Mouse (Mus musculus) CD4-positive naive resting alpha-beta T cell, adult 76 days (primary cell): ENCODE results near the gene Skiv2l. TPM values are rescaled to one million over a fixed set of nuclear protein-coding genes. Genes with fewer than 3 reads are reported as not detected.

Experiments used
- total RNA-seq: library from RNA; stranded (reverse); gene quantifications from one replicate; pipeline ENCODE4 v1.2.4, GENCODE M21; 2023

The Skiv2l gene
- total RNA-seq: 121 TPM

DNA sequence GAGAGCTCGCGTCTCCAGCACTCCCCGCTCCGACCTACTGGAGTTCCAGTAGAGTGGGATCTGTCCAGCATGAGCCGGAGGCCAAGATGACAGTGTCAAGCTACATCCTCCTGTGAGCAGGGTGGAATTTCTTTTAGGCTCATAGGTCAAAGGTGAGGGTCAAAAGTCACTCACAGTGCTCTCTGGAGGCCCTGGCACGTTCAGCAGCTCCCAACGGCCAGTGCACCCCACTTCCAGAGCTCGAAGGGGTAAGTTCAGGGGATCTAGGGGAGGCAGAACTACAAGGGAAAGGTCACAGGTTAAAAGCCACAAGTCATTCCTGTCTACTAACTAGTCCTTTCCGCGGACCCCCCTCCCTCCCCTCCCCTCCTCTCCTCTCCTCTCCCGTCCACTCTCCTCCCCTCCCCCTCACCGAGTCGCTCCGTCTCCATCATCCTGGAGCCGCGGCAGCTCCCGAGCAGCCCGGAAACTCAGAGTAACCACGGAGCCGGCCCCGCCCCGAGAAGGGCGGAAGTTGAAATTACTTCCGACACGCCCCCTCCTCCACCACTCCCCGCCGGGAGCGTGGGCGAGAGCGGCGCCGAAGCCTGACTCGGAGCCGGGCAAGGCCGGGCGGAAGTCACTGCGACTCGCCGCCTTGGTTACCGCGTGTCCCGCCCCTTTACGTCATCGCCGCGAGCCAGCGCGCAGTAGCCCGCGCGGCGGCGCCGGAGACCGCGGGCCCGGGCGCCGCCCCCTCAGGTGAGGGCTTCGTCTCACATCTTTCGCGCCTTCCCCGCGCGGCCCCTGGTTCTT lies at the start of gene Skiv2l, which contains the start of gene Nelfe:
TSS of gene Skiv2l (minus strand) at position 489 of the 795 bp plus-strand sequence.
TSS of gene Nelfe (plus strand) at position 670 of the 795 bp plus-strand sequence.

DNA sequence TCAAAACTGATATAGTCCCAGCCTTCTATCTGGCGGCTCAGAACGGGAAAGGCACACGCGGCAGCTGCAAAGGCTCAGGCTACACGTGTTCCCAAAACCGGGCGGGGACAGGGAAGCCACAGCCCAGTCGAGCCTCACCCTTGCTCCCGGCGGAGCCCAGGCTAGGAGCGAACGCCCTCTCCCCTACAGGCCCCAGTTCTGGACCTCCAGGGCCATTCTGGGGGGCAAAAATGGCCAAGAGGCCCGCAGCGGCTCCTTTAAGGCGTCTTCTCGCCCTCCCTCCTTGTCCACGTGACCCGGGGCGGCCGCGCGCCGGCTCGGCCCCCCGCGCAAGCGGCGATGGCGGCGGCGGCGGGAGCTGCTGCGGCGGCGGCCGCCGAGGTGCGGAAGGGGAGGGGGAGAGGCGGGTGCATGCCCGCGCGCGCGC lies 48.2 kb upstream of the Skiv2l start, which contains the start of the genes C2 and Ehmt2:
TSS of gene C2 (minus strand) at position 106 of the 427 bp plus-strand sequence.
TSS of gene Ehmt2 (plus strand) at position 310 of the 427 bp plus-strand sequence.

DNA sequence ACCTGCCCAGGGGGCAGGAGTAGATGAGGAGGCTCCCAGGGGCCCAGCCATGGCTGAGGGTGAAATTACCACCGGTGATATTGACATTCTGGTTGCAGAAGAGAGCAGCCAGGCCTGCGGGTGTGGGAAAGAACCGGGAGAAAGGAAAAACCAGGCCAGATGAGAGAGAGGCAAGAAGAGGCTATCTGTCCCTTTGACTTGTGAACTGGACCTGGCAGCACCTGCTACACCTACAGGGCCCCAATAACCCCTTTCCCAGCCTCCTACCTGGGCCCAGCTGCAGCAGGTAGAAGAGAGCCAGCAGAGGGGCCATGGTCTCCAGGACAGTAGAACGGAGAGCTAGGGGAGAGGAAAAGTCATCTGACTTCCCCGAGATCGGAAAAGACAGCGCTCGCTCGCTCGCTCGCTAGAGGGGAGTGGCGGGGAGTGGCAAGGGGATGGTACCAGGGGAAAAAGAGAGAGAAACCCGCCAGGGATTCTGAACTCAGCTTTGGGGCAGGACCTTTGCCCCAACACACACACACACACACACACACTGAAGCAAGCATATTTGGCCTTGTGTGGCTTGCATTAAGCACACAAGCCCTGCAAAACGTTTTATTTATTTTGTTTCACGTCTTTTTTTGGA lies 31.8 kb upstream of the Skiv2l start, which contains the start of gene Gm20547:
TSS of gene Gm20547 (minus strand) at position 360 of the 628 bp plus-strand sequence.

GRCm38 (mm10) chr17:34879336-34879879 lies 29.4 kb upstream of the Skiv2l start, which contains the start of gene Zbtb12:
Zbtb12 (plus strand) TSS chr17:34879483.

GRCm38 (mm10) chr17:34862416-34863081 lies 12.5 kb upstream of the Skiv2l start, which contains the start of gene Cfb:
Cfb (minus strand) TSS chr17:34862518.

GRCm38 (mm10) chr17:34836856-34837221 lies 13.2 kb downstream of the Skiv2l start, which contains the start of the genes Stk19 and Dxo:
Stk19 (minus strand) TSS chr17:34836945.
Dxo (plus strand) TSS chr17:34837019.

DNA sequence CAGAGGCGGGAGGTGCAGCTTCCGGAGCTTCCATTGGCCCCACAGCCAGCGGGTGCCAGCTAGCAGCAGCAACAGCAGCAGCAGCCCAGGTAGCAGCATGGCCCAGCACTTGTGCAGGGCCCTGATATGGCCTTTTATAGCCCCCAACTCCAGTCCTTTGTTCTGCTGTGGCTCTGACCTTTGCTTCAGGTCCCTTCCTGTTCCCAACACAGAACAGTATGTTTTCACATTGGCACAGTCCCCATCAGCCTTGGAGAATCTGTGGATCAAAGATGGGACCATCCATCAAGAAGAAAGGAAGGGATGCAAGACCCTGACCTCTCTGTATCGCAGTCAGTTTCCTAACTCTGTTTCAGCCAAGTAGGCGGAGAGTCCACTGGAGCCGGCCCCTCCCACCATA lies 45.7 kb downstream of the Skiv2l start, which contains the start of gene Cyp21a1:
TSS of gene Cyp21a1 (minus strand) at position 261 of the 400 bp plus-strand sequence.

Other genes with a start within 250 kb of the Skiv2l start
- 29.9 TPM for gene Rnf5, start 246.5 kb downstream of the Skiv2l start, total RNA-seq
- gene Agpat1, start 245.9 kb downstream of the Skiv2l start, total RNA-seq: 41.1 TPM
- gene Egfl8, start 234.2 kb downstream of the Skiv2l start, total RNA-seq: 8.4 TPM
- gene Ppt2, start 221.7 kb downstream of the Skiv2l start, total RNA-seq: 20.6 TPM
- 6.9 TPM for gene Prrt1, start 220.7 kb downstream of the Skiv2l start, total RNA-seq
- 1.2 TPM for gene Fkbpl, start 205.4 kb downstream of the Skiv2l start, total RNA-seq
- 42.3 TPM for gene Atf6b, start 203.1 kb downstream of the Skiv2l start, total RNA-seq
- 0.09 TPM for gene Tnxb, start 179.7 kb downstream of the Skiv2l start, total RNA-seq
- gene C4b, start 106.3 kb downstream of the Skiv2l start, total RNA-seq: 0.70 TPM
- not detected for gene Cyp21a1, start 45.6 kb downstream of the Skiv2l start, total RNA-seq
- gene Stk19, start 13.3 kb downstream of the Skiv2l start, total RNA-seq: 55.8 TPM
- gene Dxo, start 13.2 kb downstream of the Skiv2l start, total RNA-seq: 86.0 TPM
- gene Nelfe, start 181 bp upstream of the Skiv2l start, total RNA-seq: 22.0 TPM
- 0.64 TPM for gene Cfb, start 12.3 kb upstream of the Skiv2l start, total RNA-seq
- 4.4 TPM for gene Zbtb12, start 29.3 kb upstream of the Skiv2l start, total RNA-seq
- gene Gm20547, start 31.8 kb upstream of the Skiv2l start, total RNA-seq: 0.38 TPM
- gene C2, start 48.1 kb upstream of the Skiv2l start, total RNA-seq: 1.6 TPM
- gene Ehmt2, start 48.3 kb upstream of the Skiv2l start, total RNA-seq: 113 TPM
- not detected for gene Slc44a4, start 64.3 kb upstream of the Skiv2l start, total RNA-seq
- gene Neu1, start 81.0 kb upstream of the Skiv2l start, total RNA-seq: 44.2 TPM
- gene Hspa1b, start 109.0 kb upstream of the Skiv2l start, total RNA-seq: 97.6 TPM
- not detected for gene Gm20481, start 119.7 kb upstream of the Skiv2l start, total RNA-seq
- gene Hspa1a, start 121.9 kb upstream of the Skiv2l start, total RNA-seq: 57.4 TPM
- gene Hspa1l, start 122.5 kb upstream of the Skiv2l start, total RNA-seq: not detected
- 24.0 TPM for gene Lsm2, start 131.7 kb upstream of the Skiv2l start, total RNA-seq
- 85.0 TPM for gene Vars, start 150.8 kb upstream of the Skiv2l start, total RNA-seq
- not detected for gene Vwa7, start 166.4 kb upstream of the Skiv2l start, total RNA-seq
- 1.4 TPM for gene Sapcd1, start 177.8 kb upstream of the Skiv2l start, total RNA-seq
- 3.2 TPM for gene Msh5, start 196.5 kb upstream of the Skiv2l start, total RNA-seq
- gene Clic1, start 199.8 kb upstream of the Skiv2l start, total RNA-seq: 137 TPM
- 0.70 TPM for gene Ddah2, start 208.8 kb upstream of the Skiv2l start, total RNA-seq
- gene Ly6g6c, start 215.2 kb upstream of the Skiv2l start, total RNA-seq: not detected
- gene Mpig6b, start 216.0 kb upstream of the Skiv2l start, total RNA-seq: not detected
- not detected for gene Ly6g6e, start 226.7 kb upstream of the Skiv2l start, total RNA-seq
- gene Ly6g6d, start 227.9 kb upstream of the Skiv2l start, total RNA-seq: not detected
- not detected for gene Ly6g6f, start 235.4 kb upstream of the Skiv2l start, total RNA-seq
- 60.6 TPM for gene Abhd16a, start 239.1 kb upstream of the Skiv2l start, total RNA-seq